Mouse (Mus musculus) induced T-regulatory cell, adult 2 months (primary cell): ENCODE data around the gene Txnl4b.

Source experiments
- DNase-seq: peaks from one replicate; pipeline ENCODE4 v3.0.0-alpha.2; 2012; ENCODE audit warnings: low read depth

The Txnl4b gene

GRCm38 (mm10) chr8:109565498-109566333, at the start of gene Txnl4b, which contains the start of gene Dhx38:
Gene Txnl4b, plus strand, starts transcription at chr8:109565892.
Gene Dhx38, minus strand, starts transcription at chr8:109565861.
- DNase-seq, result peak; percentile 100

- no peak for DNase-seq
Measured at GRCm38 (mm10) chr8:109524008-109524407, 41.7 kb upstream of the Txnl4b start.

GRCm38 (mm10) chr8:109535140-109535990, 30.3 kb upstream of the Txnl4b start:
- peak; percentile 62 for DNase-seq

- DNase-seq, result peak; percentile 71
Measured at GRCm38 (mm10) chr8:109536703-109537102, 29.0 kb upstream of the Txnl4b start.

- no peak for DNase-seq
Measured at GRCm38 (mm10) chr8:109542165-109542564, 23.5 kb upstream of the Txnl4b start.

GRCm38 (mm10) chr8:109542748-109543519, 22.8 kb upstream of the Txnl4b start:
- DNase-seq, result no peak

- no peak for DNase-seq
Measured at GRCm38 (mm10) chr8:109544049-109544448, 21.6 kb upstream of the Txnl4b start.

GRCm38 (mm10) chr8:109551663-109552062, 14.0 kb upstream of the Txnl4b start:
- DNase-seq, result peak; percentile 21

GRCm38 (mm10) chr8:109563881-109564280, 1.8 kb upstream of the Txnl4b start:
- peak; percentile 26 for DNase-seq

- DNase-seq, result no peak
Measured at GRCm38 (mm10) chr8:109564766-109565165, 926 bp upstream of the Txnl4b start.

GRCm38 (mm10) chr8:109571139-109571538, 5.4 kb downstream of the Txnl4b start:
- no peak for DNase-seq

GRCm38 (mm10) chr8:109576311-109576710, 10.6 kb downstream of the Txnl4b start:
- DNase-seq, result no peak

- no peak for DNase-seq
Measured at GRCm38 (mm10) chr8:109578900-109579301, 13.2 kb downstream of the Txnl4b start, which contains the start of gene Hp. Gene Hp, minus strand, starts transcription at chr8:109579172.

GRCm38 (mm10) chr8:109584293-109584692, 18.6 kb downstream of the Txnl4b start:
- DNase-seq, result no peak

GRCm38 (mm10) chr8:109584830-109585229, 19.1 kb downstream of the Txnl4b start:
- DNase-seq, result no peak

GRCm38 (mm10) chr8:109585652-109586051, 20.0 kb downstream of the Txnl4b start:
- no peak for DNase-seq

GRCm38 (mm10) chr8:109586972-109587504, 21.3 kb downstream of the Txnl4b start:
- DNase-seq, result no peak

GRCm38 (mm10) chr8:109590901-109591300, 25.2 kb downstream of the Txnl4b start:
- no peak for DNase-seq

- DNase-seq, result no peak
Measured at GRCm38 (mm10) chr8:109591367-109591766, 25.7 kb downstream of the Txnl4b start.

- DNase-seq, result no peak
Measured at GRCm38 (mm10) chr8:109592164-109592563, 26.5 kb downstream of the Txnl4b start.

GRCm38 (mm10) chr8:109593117-109593788, 27.6 kb downstream of the Txnl4b start:
- peak; percentile 58 for DNase-seq
